Mouse (Mus musculus) stomach, postnatal 0 days (tissue): ENCODE measurements around the gene Sergef.

Experiments used
- CTCF ChIP-seq: IDR thresholded peaks from 2 replicates; pipeline ENCODE4 v1.5.1; 2016; ENCODE audit warnings: antibody characterized with exemption, low read depth, mild to moderate bottlenecking, moderate library complexity
- EP300 ChIP-seq: optimal IDR thresholded peaks from 2 replicates; pipeline ENCODE3; 2016; ENCODE audit warnings: antibody characterized with exemption

- TF ChIP-seq CTCF (no peak), EP300 (no peak)
These were observed 56.9 kb downstream of the Sergef start for GRCm38 (mm10) chr7:46582750-46583149.
